Mouse (Mus musculus): ENCODE results near the gene Tab1. TPM values are rescaled to one million over a fixed set of nuclear protein-coding genes. Genes with fewer than 3 reads are reported as not detected.

The Tab1 gene
- total RNA-seq (2021) (10 to 100 TPM; 17.8 to 24.5 TPM), polyA plus RNA-seq (2012; rRNA removed) (24.1 and 29.3 TPM in 2 replicates)
- long read RNA-seq, transcript Tab1-201 (11 exons, 2,964 nt): major isoform, 19 of 26 reads
- long read RNA-seq, partial matches to known transcripts: 4 of 26 reads
- long read RNA-seq, other reads (novel, unspliced or antisense): 3 of 26 reads

DNA sequence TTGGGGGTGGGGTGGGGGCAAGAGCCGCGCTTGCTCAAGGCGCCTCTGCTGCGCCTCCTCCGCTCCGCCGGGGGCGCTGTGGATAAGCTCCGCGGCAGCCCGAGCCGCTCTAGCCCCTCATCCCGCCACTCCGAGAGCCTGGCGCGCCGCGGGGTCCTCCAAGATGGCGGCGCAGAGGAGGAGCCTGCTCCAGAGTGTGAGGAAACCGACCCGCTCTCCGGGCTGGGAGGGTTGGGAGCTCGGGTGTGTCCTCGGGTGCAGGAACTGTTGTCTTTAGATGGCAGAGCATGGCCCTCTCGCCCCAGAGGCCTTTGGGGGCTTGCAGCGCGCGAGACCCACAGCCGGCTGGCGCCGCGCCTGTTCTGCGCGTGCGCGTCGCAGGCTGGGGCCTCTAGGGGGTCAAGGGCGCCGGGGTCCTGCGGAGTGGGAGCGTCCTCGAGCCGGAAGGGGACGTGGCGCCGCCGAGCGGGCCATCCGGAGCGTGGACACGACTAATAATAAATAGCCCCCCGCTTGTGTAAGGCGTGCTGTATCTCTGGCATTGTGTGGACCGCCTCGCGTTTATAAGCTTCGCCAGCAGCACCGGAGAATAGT is at the start of gene Tab1:
TSS of gene Tab1 (plus strand) at position 135 of the 594 bp plus-strand sequence.
- Histone ChIP-seq H3K36me3 (ENCODE audit: control insufficient read depth, insufficient read depth, low read length) (no peaks in the 10 kb centered on the region), H3K27me3 (ENCODE audit: control insufficient read depth, insufficient read depth, low read length) (no peaks in the 10 kb centered on the region), H3K4me1 (ENCODE audit: control insufficient read depth, insufficient read depth, low read length) (peaks cover 9% of the 10 kb centered on the region), H3K4me3 (peak within 1 kb of the TSS; percentile 81), H3K79me2 (replicated peaks; ENCODE audit: control insufficient read depth, insufficient read depth, low read length) (peaks cover 1% of the 10 kb centered on the region; the same call in 1 of the 2 replicates), H3K27ac (peak within 1 kb of the TSS; percentile 99), H3K9ac (ENCODE audit: low read depth, low read length) (peak within 1 kb of the TSS; percentile 95)
- TF ChIP-seq EP300 (IDR thresholded peaks at IDR 0.05; ENCODE audit: insufficient read depth, low read depth, low read length) (peak; percentile 32; the same call in 1 of the 2 replicates), POLR2A (IDR thresholded peaks at IDR 0.05; ENCODE audit: insufficient read depth, low read depth, low read length) (peak; percentile 79), CTCF (IDR thresholded peaks at IDR 0.05) (peak; percentile 90)
- intact Hi-C loops (cut with DNase I): loop anchor here (2.0 to 5.0 kb wide), 2 partner anchors 50 to 94 kb away; no protein-coding TSS in a partner anchor
- 0% methylated on average over 58 of the region's 59 CpGs for WGBS
- DNase-seq: peak; percentile 94 to 95

- DNase-seq: peak; percentile 97
- whole genome bisulfite sequencing: under 1% methylated on average over 30 of the region's 30 CpGs
- H3K4me3 ChIP-seq: peak overlapping the region; percentile 69
- H3K27me3 ChIP-seq (ENCODE audit: control insufficient read depth, insufficient read depth, low read length): no peaks in the 10 kb centered on the region
- peaks cover 23% of the 10 kb centered on the region for H3K36me3 ChIP-seq (ENCODE audit: control insufficient read depth, insufficient read depth, low read length)
- H3K79me2 ChIP-seq (replicated peaks; ENCODE audit: control insufficient read depth, insufficient read depth, low read length): no peaks in the 10 kb centered on the region
- H3K9ac ChIP-seq (ENCODE audit: low read depth, low read length): peak overlapping the region; percentile 82
- peak overlapping the region; percentile 92 for H3K27ac ChIP-seq
- TF ChIP-seq EP300 (IDR thresholded peaks at IDR 0.05; ENCODE audit: insufficient read depth, low read depth, low read length): peak; percentile 95
- TF ChIP-seq CTCF (IDR thresholded peaks at IDR 0.05): peak; percentile 42
- peak; percentile 100 for TF ChIP-seq POLR2A (IDR thresholded peaks at IDR 0.05; ENCODE audit: insufficient read depth, low read depth, low read length)
- intact Hi-C loops (cut with DNase I): loop anchor here (2.0 to 5.0 kb wide), 2 partner anchors 49 to 251 kb away; partner anchors contain the start of genes Cbx6, Npcd and Tab1
- H3K4me1 ChIP-seq (ENCODE audit: control insufficient read depth, insufficient read depth, low read length): peaks cover 10% of the 10 kb centered on the region
These were observed 49.6 kb upstream of the Tab1 start for GRCm38 (mm10) chr15:80083276-80083731.

GRCm38 (mm10) chr15:80083740-80084139 is 49.2 kb upstream of the Tab1 start:
- peak overlapping the region; percentile 71 for H3K9ac ChIP-seq (ENCODE audit: low read depth, low read length)
- H3K36me3 ChIP-seq (ENCODE audit: control insufficient read depth, insufficient read depth, low read length): peaks cover 23% of the 10 kb centered on the region
- H3K27ac ChIP-seq: peak overlapping the region; percentile 82
- H3K79me2 ChIP-seq (replicated peaks; ENCODE audit: control insufficient read depth, insufficient read depth, low read length): no peaks in the 10 kb centered on the region
- peaks cover 10% of the 10 kb centered on the region for H3K4me1 ChIP-seq (ENCODE audit: control insufficient read depth, insufficient read depth, low read length)
- intact Hi-C loops (cut with DNase I): loop anchor here (2.0 to 5.0 kb wide), 2 partner anchors 49 to 251 kb away; partner anchors contain the start of genes Cbx6, Npcd and Tab1
- DNase-seq: no peak
- TF ChIP-seq POLR2A (IDR thresholded peaks at IDR 0.05; ENCODE audit: insufficient read depth, low read depth, low read length) (no peak), EP300 (IDR thresholded peaks at IDR 0.05; ENCODE audit: insufficient read depth, low read depth, low read length) (no peak), CTCF (IDR thresholded peaks at IDR 0.05) (no peak)
- WGBS: 1% methylated on average over 12 of the region's 12 CpGs
- peak overlapping the region; percentile 69 for H3K4me3 ChIP-seq
- H3K27me3 ChIP-seq (ENCODE audit: control insufficient read depth, insufficient read depth, low read length): no peaks in the 10 kb centered on the region

DNA sequence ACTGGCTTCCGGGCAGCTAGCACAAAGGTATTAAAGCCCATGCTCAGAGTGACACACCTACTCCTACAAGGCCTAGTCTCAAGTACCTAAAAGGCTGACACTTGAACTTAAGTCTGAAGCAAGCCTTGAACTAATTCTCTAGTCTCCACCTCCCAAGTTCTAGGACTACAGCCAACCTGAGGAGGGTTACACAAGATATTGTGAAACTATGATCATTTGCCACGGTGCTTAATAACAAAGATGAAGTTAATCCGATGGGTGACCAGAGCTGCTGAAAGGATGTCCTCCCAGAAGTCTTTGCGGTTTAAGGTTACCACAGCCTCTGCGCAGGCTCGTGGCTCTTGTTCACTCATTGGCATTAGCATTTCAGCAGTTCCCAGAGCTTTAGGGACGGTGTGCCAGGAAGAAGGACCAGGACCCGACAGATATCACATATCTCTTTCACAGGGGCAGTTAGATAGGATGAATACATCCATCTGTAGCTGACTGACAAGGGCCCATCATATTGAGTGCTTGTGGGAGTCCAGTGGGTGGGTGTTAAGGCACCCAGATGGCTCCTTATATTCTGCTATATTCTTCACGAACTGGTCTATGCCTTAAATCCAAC is 45.4 kb upstream of the Tab1 start:
- Histone ChIP-seq H3K79me2 (replicated peaks; ENCODE audit: control insufficient read depth, insufficient read depth, low read length) (no peaks in the 10 kb centered on the region; the same call in 1 of the 2 replicates), H3K4me3 (no peak overlapping the region), H3K9ac (ENCODE audit: low read depth, low read length) (no peak overlapping the region), H3K4me1 (ENCODE audit: control insufficient read depth, insufficient read depth, low read length) (no peaks in the 10 kb centered on the region; the same call in 1 of the 2 replicates), H3K36me3 (ENCODE audit: control insufficient read depth, insufficient read depth, low read length) (no peaks in the 10 kb centered on the region), H3K27ac (no peak overlapping the region), H3K27me3 (ENCODE audit: control insufficient read depth, insufficient read depth, low read length) (0 out of 2 replicates have a peak, but pooled peaks cover 3% of the 10 kb centered on the region)
- TF ChIP-seq CTCF (IDR thresholded peaks at IDR 0.05) (no peak), POLR2A (IDR thresholded peaks at IDR 0.05; ENCODE audit: insufficient read depth, low read depth, low read length) (no peak), EP300 (IDR thresholded peaks at IDR 0.05; ENCODE audit: insufficient read depth, low read depth, low read length) (no peak)
- intact Hi-C loops (cut with DNase I): loop anchor here (2.0 to 5.0 kb wide), 2 partner anchors 137 to 175 kb away; partner anchors contain the start of gene Rps19bp1
- no peak for DNase-seq
- 77% methylated on average over 9 of the region's 9 CpGs for WGBS

DNA sequence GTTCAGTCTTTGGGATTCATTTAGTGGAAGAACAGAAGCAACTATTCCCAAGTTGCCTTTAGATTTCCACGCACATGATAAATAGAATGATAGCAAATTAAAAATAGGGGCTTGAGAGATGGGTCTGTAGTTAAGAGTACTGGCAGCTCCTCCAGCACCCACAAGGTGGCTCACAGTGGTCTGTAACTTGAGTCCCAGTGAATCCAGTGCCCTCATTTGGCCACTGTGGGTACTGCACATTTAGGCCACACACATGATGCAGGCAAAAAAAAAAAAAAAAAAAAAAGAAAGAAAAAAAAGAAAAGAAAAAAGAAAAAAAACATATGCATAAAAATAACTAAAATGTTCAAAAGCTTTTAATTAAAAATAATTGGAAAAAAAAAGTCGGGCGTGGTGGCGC is 44.3 kb upstream of the Tab1 start:
- peak; percentile 87 to 88 for DNase-seq
- TF ChIP-seq POLR2A (IDR thresholded peaks at IDR 0.05; ENCODE audit: insufficient read depth, low read depth, low read length): no peak
- TF ChIP-seq CTCF (IDR thresholded peaks at IDR 0.05): peak; percentile 89
- peak; percentile 57; the same call in 1 of the 2 replicates for TF ChIP-seq EP300 (IDR thresholded peaks at IDR 0.05; ENCODE audit: insufficient read depth, low read depth, low read length)
- Histone ChIP-seq H3K27me3 (ENCODE audit: control insufficient read depth, insufficient read depth, low read length) (0 out of 2 replicates have a peak, but pooled peaks cover 3% of the 10 kb centered on the region), H3K4me1 (ENCODE audit: control insufficient read depth, insufficient read depth, low read length) (no peaks in the 10 kb centered on the region), H3K4me3 (no peak overlapping the region), H3K27ac (no peak overlapping the region), H3K79me2 (replicated peaks; ENCODE audit: control insufficient read depth, insufficient read depth, low read length) (no peaks in the 10 kb centered on the region; the same call in 1 of the 2 replicates), H3K36me3 (ENCODE audit: control insufficient read depth, insufficient read depth, low read length) (no peaks in the 10 kb centered on the region), H3K9ac (ENCODE audit: low read depth, low read length) (no peak overlapping the region)
- intact Hi-C loops (cut with DNase I): loop anchor here (2.0 to 5.0 kb wide), 2 partner anchors 136 to 174 kb away; partner anchors contain the start of gene Rps19bp1
- 29% methylated on average over 4 of the region's 4 CpGs for WGBS
